Mouse (Mus musculus): ENCODE measurements at regions not wholly inside any gene's neighbourhood (a gene's known extent, or its start where the extent isn't known, plus 50 kb on each side); places are given as distances from the start of the nearest gene placed in this dataset.
"Not testable (repeated sequence)": the region's sequence is repeated elsewhere in the genome, so short reads cannot be mapped to it uniquely, and the experiment has no call there.

DNA sequence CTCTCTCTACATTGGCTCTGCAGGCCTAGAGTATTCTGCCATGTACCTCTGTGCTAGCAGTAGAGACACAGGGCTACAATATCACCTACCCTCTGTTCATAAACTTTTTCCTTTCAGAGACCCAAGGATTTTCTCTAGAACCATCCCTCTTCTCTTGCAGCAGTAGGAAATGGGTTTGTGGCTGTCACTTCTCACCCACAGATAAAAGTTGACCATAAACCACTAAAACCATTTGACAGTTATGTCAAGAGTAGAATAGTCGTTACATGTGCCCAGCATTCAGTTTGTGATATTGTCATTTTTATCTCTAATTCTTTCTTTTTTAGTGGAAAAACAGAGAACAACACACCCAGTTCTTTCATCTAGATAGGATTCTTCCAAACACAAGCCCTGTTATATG, 128.2 kb upstream of the 2210010C04Rik start:
- 76% methylated on average over 1 of the region's 1 CpGs for WGBS

DNA sequence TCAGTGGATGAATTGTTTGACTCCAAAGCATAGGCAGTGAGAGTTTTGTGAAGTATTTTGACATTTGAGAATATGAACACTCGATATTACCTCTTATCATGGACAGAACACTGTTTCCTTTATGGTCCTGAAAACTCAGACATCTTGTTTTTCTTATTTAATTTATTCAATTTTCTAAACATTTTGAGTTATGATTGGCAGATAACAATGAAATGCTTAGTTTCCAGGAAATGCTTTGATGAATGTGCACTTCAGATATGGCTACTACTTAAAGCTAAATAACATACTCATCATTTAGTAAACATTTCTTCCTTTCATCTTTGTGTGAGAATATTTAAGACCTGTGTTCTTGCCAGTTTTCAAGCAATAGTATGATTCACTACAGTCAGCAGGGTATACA, 126.4 kb upstream of the 2210010C04Rik start:
- Histone ChIP-seq H3K9me3 (replicated peaks; ENCODE audit: low read length) (no peaks in the 10 kb centered on the region), H3K4me2 (ENCODE audit: low read length) (no peak overlapping the region), H3K4me1 (replicated peaks; ENCODE audit: insufficient read depth, low read length) (no peaks in the 10 kb centered on the region), H3K9ac (ENCODE audit: low read depth, low read length) (no peak overlapping the region), H3K4me3 (replicated peaks; ENCODE audit: low read depth, low read length) (no peak overlapping the region), H3K27ac (no peak overlapping the region), H3K36me3 (ENCODE audit: insufficient read depth, low read length) (no peaks in the 10 kb centered on the region), H3K27me3 (ENCODE audit: insufficient read depth, low read length) (no peaks in the 10 kb centered on the region)
- TF ChIP-seq CTCF (IDR thresholded peaks at IDR 0.05; ENCODE audit: low read depth), result no peak
- 68% methylated on average over 1 of the region's 1 CpGs for WGBS
- DNase-seq (ENCODE audit: low spot score), result no peak
- no peak for ATAC-seq (replicated peaks; ENCODE audit: low FRiP score, low read depth)

More for the DNA sequence above, 128.2 kb upstream of the 2210010C04Rik start:
- Histone ChIP-seq H3K9me3 (replicated peaks; ENCODE audit: low read length) (no peaks in the 10 kb centered on the region), H3K27ac (no peak overlapping the region), H3K4me2 (ENCODE audit: low read length) (no peak overlapping the region), H3K9ac (ENCODE audit: low read depth, low read length) (no peak overlapping the region), H3K4me3 (replicated peaks; ENCODE audit: low read depth, low read length) (no peak overlapping the region), H3K36me3 (ENCODE audit: insufficient read depth, low read length) (no peaks in the 10 kb centered on the region), H3K4me1 (replicated peaks; ENCODE audit: insufficient read depth, low read length) (no peaks in the 10 kb centered on the region), H3K27me3 (ENCODE audit: insufficient read depth, low read length) (no peaks in the 10 kb centered on the region)
- no peak for TF ChIP-seq CTCF (IDR thresholded peaks at IDR 0.05; ENCODE audit: low read depth)
- no peak for DNase-seq (ENCODE audit: low spot score)
- no peak for ATAC-seq (replicated peaks; ENCODE audit: low FRiP score, low read depth)

DNA sequence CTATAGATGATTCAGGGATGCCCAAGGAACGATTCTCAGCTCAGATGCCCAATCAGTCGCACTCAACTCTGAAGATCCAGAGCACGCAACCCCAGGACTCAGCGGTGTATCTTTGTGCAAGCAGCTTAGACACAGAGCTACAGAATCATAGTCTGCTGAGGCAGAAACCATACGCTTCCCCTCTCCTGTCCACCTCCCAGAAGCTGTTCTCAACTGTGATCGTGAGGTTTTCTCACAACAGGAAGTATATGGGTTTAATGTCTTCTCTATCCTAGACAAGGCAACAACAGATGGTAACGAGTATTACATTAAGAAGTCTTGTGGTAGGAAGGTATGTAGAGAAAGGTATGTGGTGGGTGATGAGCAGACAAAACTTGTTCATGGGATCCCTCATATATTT, 116.8 kb upstream of the 2210010C04Rik start:
- H3K4me1 ChIP-seq (replicated peaks; ENCODE audit: insufficient read depth, low read length), result no peaks in the 10 kb centered on the region
- no peak for ATAC-seq (replicated peaks; ENCODE audit: low FRiP score, low read depth)
- WGBS, result 86% methylated on average over 7 of the region's 7 CpGs
- H3K9ac ChIP-seq (ENCODE audit: low read depth, low read length), result no peak overlapping the region
- H3K4me2 ChIP-seq (ENCODE audit: low read length), result no peak overlapping the region
- no peak for TF ChIP-seq CTCF (IDR thresholded peaks at IDR 0.05; ENCODE audit: low read depth)
- DNase-seq (ENCODE audit: low spot score), result no peak
- no peak overlapping the region for H3K27ac ChIP-seq
- H3K27me3 ChIP-seq (ENCODE audit: insufficient read depth, low read length), result no peaks in the 10 kb centered on the region
- H3K36me3 ChIP-seq (ENCODE audit: insufficient read depth, low read length), result no peaks in the 10 kb centered on the region
- no peak overlapping the region for H3K4me3 ChIP-seq (replicated peaks; ENCODE audit: low read depth, low read length)
- no peaks in the 10 kb centered on the region for H3K9me3 ChIP-seq (replicated peaks; ENCODE audit: low read length)

DNA sequence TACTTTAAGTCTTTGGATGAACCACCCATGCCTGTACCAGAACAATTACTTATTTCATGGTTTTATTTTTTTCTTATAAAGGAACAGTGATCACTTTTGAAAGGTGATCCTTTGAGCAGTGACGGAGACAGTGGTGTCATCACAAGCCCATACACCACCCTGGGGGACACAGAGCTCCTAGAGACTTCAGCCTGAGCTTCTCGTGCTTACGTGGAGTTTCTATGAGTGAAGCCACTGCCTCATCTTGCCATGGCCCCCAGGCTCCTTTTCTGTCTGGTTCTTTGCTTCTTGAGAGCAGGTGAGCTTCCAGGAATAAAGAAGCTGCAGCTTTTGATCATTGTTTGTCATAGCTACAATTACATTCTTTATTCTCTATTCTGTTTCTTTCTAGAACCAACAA, 116.2 kb upstream of the 2210010C04Rik start:
- Histone ChIP-seq H3K27ac (no peak overlapping the region), H3K4me1 (replicated peaks; ENCODE audit: insufficient read depth, low read length) (no peaks in the 10 kb centered on the region), H3K4me2 (ENCODE audit: low read length) (no peak overlapping the region), H3K36me3 (ENCODE audit: insufficient read depth, low read length) (no peaks in the 10 kb centered on the region), H3K4me3 (replicated peaks; ENCODE audit: low read depth, low read length) (no peak overlapping the region), H3K9ac (ENCODE audit: low read depth, low read length) (no peak overlapping the region), H3K27me3 (ENCODE audit: insufficient read depth, low read length) (no peaks in the 10 kb centered on the region), H3K9me3 (replicated peaks; ENCODE audit: low read length) (no peaks in the 10 kb centered on the region)
- ATAC-seq (replicated peaks; ENCODE audit: low FRiP score, low read depth) (no peak), DNase-seq (ENCODE audit: low spot score) (no peak)
- no peak for TF ChIP-seq CTCF (IDR thresholded peaks at IDR 0.05; ENCODE audit: low read depth)
- 82% methylated on average over 3 of the region's 3 CpGs for WGBS

DNA sequence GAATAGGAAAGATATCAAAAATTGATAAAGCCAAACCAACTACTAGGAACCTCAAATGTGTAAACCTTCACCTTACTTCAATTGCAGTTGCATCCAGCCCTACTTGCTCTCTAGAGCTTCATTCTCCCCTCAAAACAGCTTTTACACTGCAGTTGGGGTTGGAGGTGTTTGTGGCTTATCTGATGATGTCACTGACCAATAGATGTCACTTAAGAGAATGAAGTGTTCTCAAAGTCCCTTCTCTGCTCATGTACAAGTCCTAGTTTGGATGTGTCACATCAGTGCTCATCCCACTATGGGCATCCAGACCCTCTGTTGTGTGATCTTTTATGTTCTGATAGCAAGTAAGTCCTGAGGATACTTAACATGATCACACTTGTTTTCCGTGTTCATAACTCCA, 105.6 kb upstream of the 2210010C04Rik start:
- no peak for TF ChIP-seq CTCF (IDR thresholded peaks at IDR 0.05; ENCODE audit: low read depth)
- WGBS, result 97% methylated on average over 1 of the region's 1 CpGs

DNA sequence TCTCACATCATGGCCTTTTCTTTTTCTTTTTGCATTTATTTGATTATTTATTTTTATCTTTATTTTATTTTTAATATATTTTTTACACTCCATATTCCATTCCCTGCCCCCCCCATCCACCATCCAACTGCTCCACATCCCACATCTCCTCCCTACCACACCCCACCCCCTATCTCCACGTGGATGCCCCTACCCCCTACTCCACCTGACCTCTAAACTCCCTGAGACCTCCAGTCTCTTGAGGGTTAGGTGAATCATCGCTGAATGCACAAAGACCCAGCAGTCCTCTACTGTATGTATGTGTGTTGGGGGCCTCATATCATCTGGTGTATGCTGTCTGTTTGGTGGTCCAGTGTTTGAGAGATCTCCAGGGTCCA, 102.1 kb upstream of the 2210010C04Rik start:
- DNase-seq (ENCODE audit: low spot score); H3K27me3 ChIP-seq (ENCODE audit: insufficient read depth, low read length); H3K36me3 ChIP-seq (ENCODE audit: insufficient read depth, low read length); H3K27ac ChIP-seq; H3K4me2 ChIP-seq (ENCODE audit: low read length); H3K4me1 ChIP-seq (replicated peaks; ENCODE audit: insufficient read depth, low read length); H3K4me3 ChIP-seq (replicated peaks; ENCODE audit: low read depth, low read length); H3K9ac ChIP-seq (ENCODE audit: low read depth, low read length); H3K9me3 ChIP-seq (replicated peaks; ENCODE audit: low read length); ATAC-seq (replicated peaks; ENCODE audit: low FRiP score, low read depth): not testable (repeated sequence)
- WGBS, result 46% methylated on average over 2 of the region's 2 CpGs

More for the DNA sequence above, 105.6 kb upstream of the 2210010C04Rik start:
- DNase-seq (ENCODE audit: low spot score) (no peak), ATAC-seq (replicated peaks; ENCODE audit: low FRiP score, low read depth) (no peak)
- Histone ChIP-seq H3K27me3 (ENCODE audit: insufficient read depth, low read length) (no peaks in the 10 kb centered on the region), H3K4me2 (ENCODE audit: low read length) (no peak overlapping the region), H3K27ac (no peak overlapping the region), H3K4me3 (replicated peaks; ENCODE audit: low read depth, low read length) (no peak overlapping the region), H3K9me3 (replicated peaks; ENCODE audit: low read length) (no peaks in the 10 kb centered on the region), H3K9ac (ENCODE audit: low read depth, low read length) (no peak overlapping the region), H3K4me1 (replicated peaks; ENCODE audit: insufficient read depth, low read length) (no peaks in the 10 kb centered on the region), H3K36me3 (ENCODE audit: insufficient read depth, low read length) (no peaks in the 10 kb centered on the region)

DNA sequence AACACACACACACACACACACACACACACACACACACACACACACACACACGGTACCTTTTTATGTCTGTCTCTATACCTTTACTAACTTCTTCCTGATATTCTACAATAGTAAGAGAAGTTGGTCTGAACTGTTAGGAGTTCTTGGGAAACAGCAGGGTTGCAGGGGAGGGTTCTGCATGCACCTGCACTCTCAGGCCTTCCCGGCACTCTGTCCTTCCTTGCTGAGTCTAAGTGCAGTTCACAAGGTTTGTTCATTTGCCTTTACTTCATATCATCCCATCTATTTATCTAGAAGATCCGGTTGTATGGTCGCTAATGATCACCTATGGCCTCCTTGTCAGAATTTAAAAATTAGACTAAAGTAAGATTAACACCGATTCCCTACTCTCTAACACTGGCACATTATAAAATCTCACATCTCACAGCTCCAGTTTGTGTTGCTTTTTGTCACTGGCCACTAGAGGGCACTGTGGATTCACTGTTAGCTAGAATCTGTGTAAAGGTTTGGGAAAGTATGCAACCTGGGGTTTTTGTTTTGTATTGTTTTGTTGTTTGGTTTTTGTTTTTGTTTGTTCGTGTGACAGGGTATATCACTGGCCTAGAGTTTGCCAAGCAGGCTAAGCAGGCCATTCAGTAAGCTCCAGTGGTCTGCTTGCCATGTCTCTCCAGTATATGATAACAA, 101.5 kb upstream of the 2210010C04Rik start:
- ATAC-seq (replicated peaks; ENCODE audit: low FRiP score, low read depth), result 0 out of 2 replicates have a peak, but pooled peaks have one; percentile 21
- peak; percentile 67 for DNase-seq (ENCODE audit: low spot score)

More for the DNA sequence above, 101.5 kb upstream of the 2210010C04Rik start:
- H3K4me3 ChIP-seq (replicated peaks; ENCODE audit: low read depth, low read length), result no peak overlapping the region
- no peaks in the 10 kb centered on the region for H3K36me3 ChIP-seq (ENCODE audit: insufficient read depth, low read length)
- H3K4me1 ChIP-seq (replicated peaks; ENCODE audit: insufficient read depth, low read length), result no peaks in the 10 kb centered on the region
- H3K4me2 ChIP-seq (ENCODE audit: low read length), result no peak overlapping the region
- WGBS, result 33% methylated on average over 6 of the region's 6 CpGs
- no peak overlapping the region for H3K9ac ChIP-seq (ENCODE audit: low read depth, low read length)
- H3K27ac ChIP-seq, result no peak overlapping the region
- H3K27me3 ChIP-seq (ENCODE audit: insufficient read depth, low read length), result no peaks in the 10 kb centered on the region
- no peaks in the 10 kb centered on the region for H3K9me3 ChIP-seq (replicated peaks; ENCODE audit: low read length)
- TF ChIP-seq CTCF (IDR thresholded peaks at IDR 0.05; ENCODE audit: low read depth), result peak; percentile 90

All from kidney, postnatal 0 days (tissue).